Mouse (Mus musculus) liver, adult 2 months (tissue): ENCODE results near the gene Fbxo27. TPM values are rescaled to one million over a fixed set of nuclear protein-coding genes. Genes with fewer than 3 reads are reported as not detected.

ENCODE experiments used
- DNase-seq: peaks from one replicate; pipeline ENCODE4 v3.0.0-alpha.2; 2011; ENCODE audit warnings: low read depth, low spot score; ENCODE audit errors: extremely low read depth
- H3K27ac ChIP-seq: fragments of 200-500 bp; replicated peaks from 2 replicates; pipeline ENCODE4 v1.5.1; 2012; ENCODE audit warnings: low read depth, mild to moderate bottlenecking, control low read depth, inconsistent platforms, low read length; ENCODE audit not compliant: insufficient read depth
- H3K27me3 ChIP-seq: fragments of 200-500 bp; 2 replicates; pipeline ENCODE4 v1.6.1; 2012; ENCODE audit warnings: mild to moderate bottlenecking, moderate library complexity, low read length, inconsistent platforms; ENCODE audit not compliant: control insufficient read depth, insufficient read depth
- H3K36me3 ChIP-seq: fragments of 200-500 bp; 2 replicates; pipeline ENCODE4 v1.6.1; 2012; ENCODE audit warnings: low read length, inconsistent platforms; ENCODE audit not compliant: control insufficient read depth, insufficient read depth
- H3K4me1 ChIP-seq: fragments of 200-500 bp; 2 replicates; pipeline ENCODE4 v1.6.1; 2011; ENCODE audit warnings: low read length; ENCODE audit not compliant: control insufficient read depth, insufficient read depth
- H3K4me3 ChIP-seq: fragments of 200-500 bp; 2 replicates; pipeline ENCODE4 v1.5.1; 2011; ENCODE audit warnings: low read depth, mild to moderate bottlenecking, control low read depth, low read length, moderate library complexity; ENCODE audit not compliant: insufficient read depth
- H3K79me2 ChIP-seq: fragments of 200-500 bp; 2 replicates; pipeline ENCODE4 v1.6.1; 2012; ENCODE audit warnings: inconsistent platforms, mild to moderate bottlenecking, low read length, moderate library complexity; ENCODE audit not compliant: control insufficient read depth, insufficient read depth
- H3K9ac ChIP-seq: fragments of 200-500 bp; 2 replicates; pipeline ENCODE4 v1.6.1; 2012; ENCODE audit warnings: low read depth, mild to moderate bottlenecking, control low read depth, inconsistent platforms, low read length
- CTCF ChIP-seq: fragments of 200-500 bp; IDR thresholded peaks from 2 replicates; pipeline ENCODE4 v1.5.1; 2011; ENCODE audit warnings: low read depth, low read length, control low read depth
- POLR2A ChIP-seq: fragments of 200-500 bp; IDR thresholded peaks from 2 replicates; pipeline ENCODE4 v1.6.1; 2011; ENCODE audit warnings: low read length, control low read depth; ENCODE audit not compliant: insufficient read depth; ENCODE audit errors: extremely low read depth
- WGBS: fragments of 180-500 bp; shearing (Covaris S2); methylation state at CpG from one replicate; pipeline ENCODE4 v1.1.7; 2018; 5-methylcytosine and 5-hydroxymethylcytosine counted together
- polyA plus RNA-seq: library from polyadenylated mRNA; depleted of rRNA; stranded (reverse); fragments of >200 nt; gene quantifications from 2 replicates; pipeline ENCODE4 v1.2.3, GENCODE M21; 2012; rRNA removed
- total RNA-seq: library from RNA; depleted of rRNA; stranded (reverse); fragments of >200 nt; gene quantifications from 2 replicates; pipeline ENCODE4 v1.2.3, GENCODE M21; 2014; rRNA removed

The Fbxo27 gene
- total and polyA plus RNA-seq, 2 experiments, result 0.16 TPM; not detected in 1

GRCm38 (mm10) chr7:28741709-28742438 lies 49.2 kb downstream of the Fbxo27 start, which contains the start of the genes Mrps12 and Sars2:
Mrps12 (minus strand) TSS chr7:28741820.
Sars2 (plus strand) TSS chr7:28741992.
- no peaks in the 10 kb centered on the region for H3K79me2 ChIP-seq
- peak; percentile 62; the same call in 1 of the 2 replicates for TF ChIP-seq POLR2A
- TF ChIP-seq CTCF, result peak; percentile 84
- peak within 1 kb of the TSS; percentile 85 for H3K9ac ChIP-seq
- no peaks in the 10 kb centered on the region for H3K27me3 ChIP-seq
- under 1% methylated on average over 39 of the region's 39 CpGs for WGBS
- H3K4me3 ChIP-seq, result peak within 1 kb of the TSS; percentile 82
- DNase-seq, result peak; percentile 96
- peaks cover 4% of the 10 kb centered on the region for H3K4me1 ChIP-seq
- H3K27ac ChIP-seq, result peak within 1 kb of the TSS; percentile 88
- no peaks in the 10 kb centered on the region for H3K36me3 ChIP-seq

Other genes with a start within 250 kb of the Fbxo27 start
- gene Lrfn1, start 240.9 kb upstream of the Fbxo27 start, total RNA-seq, result 0.18 TPM in 1 of 2 replicates, not detected in the other
- 0.70 and 0.71 TPM in 2 replicates for gene Lrfn1, start 240.9 kb upstream of the Fbxo27 start, polyA plus RNA-seq
- gene Ifnl2, start 182.4 kb upstream of the Fbxo27 start, total RNA-seq, result not detected in 2 replicates
- gene Ifnl2, start 182.4 kb upstream of the Fbxo27 start, polyA plus RNA-seq, result not detected in 2 replicates
- gene Ifnl3, start 170.0 kb upstream of the Fbxo27 start, total RNA-seq, result not detected in 2 replicates
- not detected in 2 replicates for gene Ifnl3, start 170.0 kb upstream of the Fbxo27 start, polyA plus RNA-seq
- 8.7 and 16.4 TPM in 2 replicates for gene Sycn, start 152.0 kb upstream of the Fbxo27 start, total RNA-seq
- 1.4 and 1.6 TPM in 2 replicates for gene Sycn, start 152.0 kb upstream of the Fbxo27 start, polyA plus RNA-seq
- gene Nccrp1, start 145.6 kb upstream of the Fbxo27 start, total RNA-seq, result not detected in 2 replicates
- gene Nccrp1, start 145.6 kb upstream of the Fbxo27 start, polyA plus RNA-seq, result 0.05 TPM in 1 of 2 replicates, not detected in the other
- 4.1 and 6.9 TPM in 2 replicates for gene Samd4b, start 94.7 kb upstream of the Fbxo27 start, total RNA-seq
- gene Samd4b, start 94.7 kb upstream of the Fbxo27 start, polyA plus RNA-seq, result 25.7 and 27.0 TPM in 2 replicates
- 4.0 and 7.0 TPM in 2 replicates for gene Pak4, start 94.7 kb upstream of the Fbxo27 start, total RNA-seq
- gene Pak4, start 94.7 kb upstream of the Fbxo27 start, polyA plus RNA-seq, result 14.9 TPM in 2 replicates
- gene Acp7, start 61.5 kb upstream of the Fbxo27 start, total RNA-seq, result not detected in 2 replicates
- gene Acp7, start 61.5 kb upstream of the Fbxo27 start, polyA plus RNA-seq, result not detected in 2 replicates
- 0.46 and 0.60 TPM in 2 replicates for gene Fbxo17, start 24.0 kb downstream of the Fbxo27 start, total RNA-seq
- gene Fbxo17, start 24.0 kb downstream of the Fbxo27 start, polyA plus RNA-seq, result 0.53 and 1.0 TPM in 2 replicates
- 66.0 and 70.3 TPM in 2 replicates for gene Mrps12, start 49.0 kb downstream of the Fbxo27 start, total RNA-seq
- gene Mrps12, start 49.0 kb downstream of the Fbxo27 start, polyA plus RNA-seq, result 98.0 and 103 TPM in 2 replicates
- 4.6 and 6.4 TPM in 2 replicates for gene Sars2, start 49.1 kb downstream of the Fbxo27 start, total RNA-seq
- 21.9 and 25.3 TPM in 2 replicates for gene Sars2, start 49.1 kb downstream of the Fbxo27 start, polyA plus RNA-seq
- not detected in 2 replicates for gene Ccer2, start 63.3 kb downstream of the Fbxo27 start, total RNA-seq
- not detected in 2 replicates for gene Ccer2, start 63.3 kb downstream of the Fbxo27 start, polyA plus RNA-seq
- 15.1 and 21.4 TPM in 2 replicates for gene Sirt2, start 73.9 kb downstream of the Fbxo27 start, total RNA-seq
- gene Sirt2, start 73.9 kb downstream of the Fbxo27 start, polyA plus RNA-seq, result 52.9 and 56.7 TPM in 2 replicates
- gene Nfkbib, start 74.7 kb downstream of the Fbxo27 start, total RNA-seq, result 6.1 and 7.3 TPM in 2 replicates
- 39.9 and 46.3 TPM in 2 replicates for gene Nfkbib, start 74.7 kb downstream of the Fbxo27 start, polyA plus RNA-seq
- 1.4 TPM in 2 replicates for gene Rinl, start 96.1 kb downstream of the Fbxo27 start, total RNA-seq
- gene Rinl, start 96.1 kb downstream of the Fbxo27 start, polyA plus RNA-seq, result 1.2 and 1.8 TPM in 2 replicates
- 90.1 and 109 TPM in 2 replicates for gene Hnrnpl, start 115.7 kb downstream of the Fbxo27 start, total RNA-seq
- 81.6 and 109 TPM in 2 replicates for gene Hnrnpl, start 115.7 kb downstream of the Fbxo27 start, polyA plus RNA-seq
- gene Ech1, start 132.4 kb downstream of the Fbxo27 start, total RNA-seq, result 636 and 645 TPM in 2 replicates
- 561 and 625 TPM in 2 replicates for gene Ech1, start 132.4 kb downstream of the Fbxo27 start, polyA plus RNA-seq
- 9.5 and 11.0 TPM in 2 replicates for gene Lgals4, start 141.0 kb downstream of the Fbxo27 start, total RNA-seq
- 7.9 and 16.4 TPM in 2 replicates for gene Lgals4, start 141.0 kb downstream of the Fbxo27 start, polyA plus RNA-seq
- gene Lgals7, start 171.0 kb downstream of the Fbxo27 start, total RNA-seq, result not detected in 2 replicates
- gene Lgals7, start 171.0 kb downstream of the Fbxo27 start, polyA plus RNA-seq, result not detected in 2 replicates
- not detected in 2 replicates for gene Capn12, start 188.6 kb downstream of the Fbxo27 start, total RNA-seq
- gene Capn12, start 188.6 kb downstream of the Fbxo27 start, polyA plus RNA-seq, result 0.04 TPM in 1 of 2 replicates, not detected in the other